Mouse (Mus musculus): ENCODE results near the gene St3gal5. TPM values are rescaled to one million over a fixed set of nuclear protein-coding genes. Genes with fewer than 3 reads are reported as not detected.
A peak's percentile ranks its signal among the peaks of the same experiment; 100 is the strongest.

Gene St3gal5
- polyA plus RNA-seq, 1 experiment from 2014 or later: 206 TPM

DNA sequence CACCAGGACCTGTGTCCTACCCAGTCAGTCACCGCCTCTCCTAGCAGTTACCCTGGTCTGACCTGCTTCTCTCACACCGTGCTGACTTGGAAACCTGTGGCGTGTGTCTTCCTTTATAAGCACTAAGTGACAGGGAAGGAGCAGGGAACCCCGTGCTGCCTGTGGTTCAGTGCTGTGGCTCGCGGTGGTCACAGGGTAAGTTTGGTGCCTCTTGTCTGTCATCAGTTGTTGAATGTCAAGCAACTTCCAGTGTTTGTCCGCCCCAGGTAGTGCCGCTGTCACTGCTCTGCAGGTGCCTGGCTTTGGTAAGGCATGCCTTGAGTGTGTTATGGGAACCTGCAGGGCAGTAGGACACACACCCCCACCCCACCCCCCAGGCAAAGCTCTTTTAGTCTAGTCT lies 3.5 kb downstream of the St3gal5 start:
- peaks cover 70% of the 10 kb centered on the region for H3K4me1 ChIP-seq (ENCODE audit: control insufficient read depth, low read depth, low read length)
- WGBS (ENCODE audit: insufficient replicate concordance): 30% methylated on average over 8 of the region's 8 CpGs
- peak overlapping the region; percentile 71 for H3K9ac ChIP-seq (ENCODE audit: low read depth, low read length)
- no peak for ATAC-seq (ENCODE audit: low read depth)
- H3K9me3 ChIP-seq (replicated peaks; ENCODE audit: control insufficient read depth, low read length): no peaks in the 10 kb centered on the region
- peaks cover 6% of the 10 kb centered on the region; the same call in 1 of the 2 replicates for H3K36me3 ChIP-seq (ENCODE audit: control insufficient read depth, insufficient read depth)
- peak overlapping the region; percentile 72 for H3K4me2 ChIP-seq (ENCODE audit: low read depth, low read length)
- no peaks in the 10 kb centered on the region for H3K27me3 ChIP-seq (ENCODE audit: control insufficient read depth, insufficient read depth, low read depth, low read length)
- peak overlapping the region; percentile 94 for H3K4me3 ChIP-seq (ENCODE audit: low read depth, low read length)
- peak overlapping the region; percentile 99 for H3K27ac ChIP-seq (ENCODE audit: low read length)

DNA sequence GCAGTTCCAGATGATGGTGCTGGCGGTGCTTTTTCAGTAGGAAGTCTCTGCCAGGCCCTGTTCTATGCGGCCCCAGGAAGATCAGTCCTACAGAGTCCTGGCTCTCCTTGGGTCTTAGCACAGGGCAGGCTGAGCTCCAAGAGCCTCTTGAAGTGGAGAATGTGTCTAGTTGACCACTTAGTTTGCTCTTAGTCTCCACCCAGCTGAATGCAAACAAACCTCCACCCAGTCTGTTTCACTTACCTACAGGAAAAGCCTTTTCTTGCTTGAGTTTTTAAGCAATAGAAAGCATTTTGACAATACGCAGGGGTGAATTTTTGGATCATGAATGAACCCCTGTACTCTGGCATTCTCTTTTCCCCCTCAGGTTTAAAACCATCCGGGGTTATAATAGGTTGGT lies 4.0 kb downstream of the St3gal5 start:
- WGBS (ENCODE audit: insufficient replicate concordance): 29% methylated on average over 4 of the region's 4 CpGs
- Histone ChIP-seq H3K4me1 (ENCODE audit: control insufficient read depth, low read depth, low read length) (peaks cover 70% of the 10 kb centered on the region), H3K4me3 (ENCODE audit: low read depth, low read length) (peak overlapping the region; percentile 94), H3K9ac (ENCODE audit: low read depth, low read length) (peak overlapping the region; percentile 71), H3K27ac (ENCODE audit: low read length) (peak overlapping the region; percentile 99), H3K27me3 (ENCODE audit: control insufficient read depth, insufficient read depth, low read depth, low read length) (no peaks in the 10 kb centered on the region), H3K36me3 (ENCODE audit: control insufficient read depth, insufficient read depth) (peaks cover 6% of the 10 kb centered on the region; the same call in 1 of the 2 replicates), H3K9me3 (replicated peaks; ENCODE audit: control insufficient read depth, low read length) (no peaks in the 10 kb centered on the region), H3K4me2 (ENCODE audit: low read depth, low read length) (peak overlapping the region; percentile 72)
- no peak for ATAC-seq (ENCODE audit: low read depth)

DNA sequence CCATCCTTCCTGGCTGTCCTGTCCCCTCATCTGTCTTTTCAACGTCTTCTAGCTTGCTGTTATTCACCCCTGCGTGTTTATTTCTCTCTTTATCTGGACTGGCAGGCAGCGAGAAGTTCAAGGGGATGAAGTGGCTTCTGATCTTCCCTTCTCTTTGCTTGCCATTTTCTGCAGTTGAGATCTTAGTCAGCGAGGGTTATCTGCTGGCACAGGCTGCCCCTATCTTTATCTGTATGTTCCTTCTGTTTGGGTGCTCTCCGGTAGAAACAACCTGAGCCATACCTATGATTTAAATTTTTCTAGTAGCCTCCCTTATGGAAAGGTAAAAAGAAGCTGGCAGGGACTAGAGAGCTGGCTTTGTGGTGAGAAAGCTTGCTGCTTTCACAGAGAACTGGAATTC lies 4.7 kb downstream of the St3gal5 start:
- peaks cover 69% of the 10 kb centered on the region for H3K4me1 ChIP-seq (ENCODE audit: control insufficient read depth, low read depth, low read length)
- H3K9me3 ChIP-seq (replicated peaks; ENCODE audit: control insufficient read depth, low read length): no peaks in the 10 kb centered on the region
- H3K27me3 ChIP-seq (ENCODE audit: control insufficient read depth, insufficient read depth, low read depth, low read length): no peaks in the 10 kb centered on the region
- peak overlapping the region; percentile 72 for H3K4me2 ChIP-seq (ENCODE audit: low read depth, low read length)
- ATAC-seq (ENCODE audit: low read depth): peak; percentile 55
- H3K27ac ChIP-seq (ENCODE audit: low read length): peak overlapping the region; percentile 99
- H3K9ac ChIP-seq (ENCODE audit: low read depth, low read length): peak overlapping the region; percentile 74
- H3K36me3 ChIP-seq (ENCODE audit: control insufficient read depth, insufficient read depth): peaks cover 6% of the 10 kb centered on the region; the same call in 1 of the 2 replicates
- WGBS (ENCODE audit: insufficient replicate concordance): 17% methylated on average over 5 of the region's 5 CpGs
- H3K4me3 ChIP-seq (ENCODE audit: low read depth, low read length): peak overlapping the region; percentile 94

DNA sequence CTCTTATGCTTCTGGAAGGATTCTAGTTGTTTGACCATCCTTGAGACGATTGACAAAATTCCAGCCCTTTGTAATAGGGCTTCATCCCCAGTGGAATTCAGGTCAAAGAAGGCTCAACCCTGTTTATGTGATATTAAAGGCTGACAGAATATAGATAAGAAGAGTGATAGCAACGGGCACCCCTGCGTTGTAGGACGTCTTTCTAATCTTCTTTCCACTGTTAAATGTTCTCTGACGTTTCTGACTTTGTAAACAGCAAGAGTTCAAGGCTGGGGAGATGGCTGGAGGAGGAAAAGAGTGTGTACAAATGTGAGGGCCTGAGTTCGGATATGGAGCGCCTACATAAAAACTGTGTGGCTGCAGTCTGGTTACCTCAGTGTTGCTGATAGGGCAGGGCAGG lies 7.1 kb downstream of the St3gal5 start:
- Histone ChIP-seq H3K36me3 (ENCODE audit: control insufficient read depth, insufficient read depth) (peaks cover 8% of the 10 kb centered on the region; the same call in 1 of the 2 replicates), H3K4me2 (ENCODE audit: low read depth, low read length) (peak overlapping the region; percentile 72), H3K27ac (ENCODE audit: low read length) (peak overlapping the region; percentile 99), H3K4me1 (ENCODE audit: control insufficient read depth, low read depth, low read length) (peaks cover 89% of the 10 kb centered on the region), H3K9ac (ENCODE audit: low read depth, low read length) (peak overlapping the region; percentile 56), H3K9me3 (replicated peaks; ENCODE audit: control insufficient read depth, low read length) (no peaks in the 10 kb centered on the region), H3K27me3 (ENCODE audit: control insufficient read depth, insufficient read depth, low read depth, low read length) (no peaks in the 10 kb centered on the region), H3K4me3 (ENCODE audit: low read depth, low read length) (peak overlapping the region; percentile 37)
- 14% methylated on average over 7 of the region's 7 CpGs for WGBS (ENCODE audit: insufficient replicate concordance)
- ATAC-seq (ENCODE audit: low read depth): 0 out of 2 replicates have a peak, but pooled peaks have one; percentile 0

DNA sequence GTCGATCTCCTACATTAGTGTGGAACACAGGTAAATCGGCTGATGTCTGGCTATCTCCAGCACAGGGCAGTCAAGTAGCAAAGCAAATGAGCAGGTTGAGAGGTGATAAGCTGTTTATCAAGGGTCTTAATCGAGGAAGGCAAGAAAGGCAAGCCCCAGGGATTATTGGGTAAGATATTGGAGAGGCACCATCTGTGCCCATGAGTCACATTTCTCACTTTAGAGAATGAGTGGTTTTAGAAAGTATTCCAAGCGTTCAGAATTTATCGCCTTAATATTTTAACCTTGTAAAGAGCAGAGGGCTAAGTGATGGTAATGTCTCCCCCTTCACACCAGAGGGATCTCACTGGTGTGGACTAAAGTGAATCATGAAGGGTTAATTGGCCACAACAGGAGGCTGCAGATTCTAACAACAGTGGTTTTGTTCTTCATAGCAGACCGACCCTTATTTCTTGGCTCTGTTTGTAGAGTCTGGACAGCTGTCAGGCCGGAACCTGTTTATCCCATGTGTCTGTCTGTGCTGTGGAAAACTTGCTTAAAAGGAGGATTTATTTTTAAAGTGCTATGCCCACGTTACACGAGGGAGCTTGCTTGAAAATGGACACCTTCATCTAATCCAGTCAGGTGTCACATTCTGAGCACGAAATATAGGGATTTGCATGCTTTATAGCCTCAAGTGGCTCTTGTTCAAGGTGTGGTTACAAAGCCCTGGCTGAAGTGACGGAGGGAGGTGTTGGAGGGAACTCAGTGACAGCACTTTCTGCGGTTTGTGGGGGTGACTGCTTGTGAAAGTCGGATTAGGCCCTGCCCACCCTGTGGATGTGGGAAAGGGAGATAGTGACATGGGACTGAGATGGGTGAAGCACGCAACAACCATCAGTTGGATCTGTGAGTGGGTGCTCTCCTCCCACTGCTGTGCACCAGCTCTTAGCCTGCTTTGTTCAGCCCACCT lies 11.8 kb downstream of the St3gal5 start:
- H3K9ac ChIP-seq (ENCODE audit: low read depth, low read length): peak overlapping the region; percentile 63
- H3K4me2 ChIP-seq (ENCODE audit: low read depth, low read length): peak overlapping the region; percentile 56
- H3K27ac ChIP-seq (ENCODE audit: low read length): peak overlapping the region; percentile 94
- no peaks in the 10 kb centered on the region for H3K9me3 ChIP-seq (replicated peaks; ENCODE audit: control insufficient read depth, low read length)
- no peaks in the 10 kb centered on the region for H3K27me3 ChIP-seq (ENCODE audit: control insufficient read depth, insufficient read depth, low read depth, low read length)
- H3K36me3 ChIP-seq (ENCODE audit: control insufficient read depth, insufficient read depth): peaks cover 9% of the 10 kb centered on the region; the same call in 1 of the 2 replicates
- 30% methylated on average over 14 of the region's 14 CpGs for WGBS (ENCODE audit: insufficient replicate concordance)
- H3K4me3 ChIP-seq (ENCODE audit: low read depth, low read length): peak overlapping the region; percentile 44
- ATAC-seq (ENCODE audit: low read depth): peak; percentile 91
- peaks cover 83% of the 10 kb centered on the region for H3K4me1 ChIP-seq (ENCODE audit: control insufficient read depth, low read depth, low read length)

DNA sequence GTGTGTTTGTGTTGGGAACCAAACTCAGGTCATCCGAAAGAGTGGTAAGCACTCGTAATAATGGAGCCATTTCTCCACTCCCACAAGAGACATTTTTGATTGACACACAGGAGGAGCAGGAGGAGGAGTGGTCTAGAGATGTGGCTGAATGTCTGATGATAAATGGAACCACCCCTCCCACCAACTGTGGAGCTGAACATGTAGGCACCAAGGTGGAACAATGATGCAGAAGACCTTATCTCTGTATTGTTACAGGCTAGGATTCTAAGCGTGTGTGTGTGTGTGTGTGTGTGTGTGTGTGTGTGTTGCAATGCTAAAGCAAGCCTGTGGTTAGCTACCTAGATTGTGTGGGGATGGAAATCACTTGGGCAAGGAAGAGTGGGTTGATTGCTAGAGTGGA lies 13.2 kb downstream of the St3gal5 start:
- Histone ChIP-seq H3K9ac (ENCODE audit: low read depth, low read length) (peak overlapping the region; percentile 63), H3K36me3 (ENCODE audit: control insufficient read depth, insufficient read depth) (peaks cover 16% of the 10 kb centered on the region), H3K9me3 (replicated peaks; ENCODE audit: control insufficient read depth, low read length) (no peaks in the 10 kb centered on the region), H3K4me1 (ENCODE audit: control insufficient read depth, low read depth, low read length) (peaks cover 83% of the 10 kb centered on the region), H3K4me2 (ENCODE audit: low read depth, low read length) (peak overlapping the region; percentile 56), H3K4me3 (ENCODE audit: low read depth, low read length) (peak overlapping the region; percentile 44), H3K27ac (ENCODE audit: low read length) (peak overlapping the region; percentile 94), H3K27me3 (ENCODE audit: control insufficient read depth, insufficient read depth, low read depth, low read length) (no peaks in the 10 kb centered on the region)
- WGBS (ENCODE audit: insufficient replicate concordance): 23% methylated on average over 3 of the region's 3 CpGs
- ATAC-seq (ENCODE audit: low read depth): peak; percentile 19; the same call in 1 of the 2 replicates

DNA sequence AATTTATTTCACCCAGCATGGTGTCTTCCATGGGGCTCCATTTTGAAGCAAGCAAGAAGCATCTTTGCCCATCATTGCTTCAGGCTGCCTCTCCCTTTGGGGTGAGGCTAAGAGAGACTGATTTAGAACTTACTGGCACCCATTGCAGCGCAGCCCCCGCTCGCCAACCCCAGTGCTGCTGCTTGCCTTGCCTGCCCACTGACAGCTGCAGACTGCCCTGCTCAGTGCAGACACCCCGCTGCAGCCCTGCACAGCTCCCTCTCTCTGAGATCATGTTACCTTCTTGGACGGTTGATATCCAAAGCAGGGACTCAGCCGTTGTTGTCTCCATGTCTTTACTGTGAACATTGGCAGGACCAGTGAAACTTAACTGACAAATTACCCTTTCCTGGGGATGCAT lies 15.2 kb downstream of the St3gal5 start:
- Histone ChIP-seq H3K4me2 (ENCODE audit: low read depth, low read length) (no peak overlapping the region), H3K27me3 (ENCODE audit: control insufficient read depth, insufficient read depth, low read depth, low read length) (no peaks in the 10 kb centered on the region), H3K36me3 (ENCODE audit: control insufficient read depth, insufficient read depth) (peaks cover 10% of the 10 kb centered on the region), H3K4me1 (ENCODE audit: control insufficient read depth, low read depth, low read length) (peaks cover 78% of the 10 kb centered on the region), H3K9ac (ENCODE audit: low read depth, low read length) (no peak overlapping the region), H3K4me3 (ENCODE audit: low read depth, low read length) (no peak overlapping the region), H3K9me3 (replicated peaks; ENCODE audit: control insufficient read depth, low read length) (no peaks in the 10 kb centered on the region), H3K27ac (ENCODE audit: low read length) (no peak overlapping the region)
- WGBS (ENCODE audit: insufficient replicate concordance): 80% methylated on average over 6 of the region's 6 CpGs
- ATAC-seq (ENCODE audit: low read depth): no peak

DNA sequence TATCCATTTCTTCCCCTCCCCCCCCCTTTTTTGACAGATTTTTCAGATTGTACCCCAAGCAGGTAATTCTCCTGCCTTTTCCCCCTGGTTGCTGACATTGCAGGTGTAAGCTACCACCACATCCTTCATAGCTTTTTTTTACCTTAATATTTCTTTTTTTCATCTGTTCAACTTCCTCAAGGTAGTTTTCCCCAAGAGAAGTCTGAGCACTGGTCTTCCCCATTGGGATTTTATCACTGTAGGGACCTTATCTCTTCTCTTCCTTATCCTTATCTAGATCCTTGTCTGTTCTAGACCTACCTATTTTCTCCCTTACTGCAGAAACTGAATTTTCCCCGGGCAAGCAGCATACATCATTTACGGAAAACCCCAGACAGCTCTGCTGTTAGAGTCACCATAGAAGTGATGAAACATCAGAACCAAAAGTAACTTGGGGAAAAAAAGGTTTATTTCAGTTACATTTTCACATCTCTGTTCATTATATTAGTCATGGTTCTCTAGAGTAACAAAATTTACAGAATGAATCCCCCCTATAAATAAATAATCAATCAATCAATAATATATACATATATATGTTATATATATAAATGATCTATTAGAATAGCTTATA lies 15.8 kb downstream of the St3gal5 start:
- WGBS (ENCODE audit: insufficient replicate concordance): 85% methylated on average over 2 of the region's 2 CpGs
- peaks cover 14% of the 10 kb centered on the region for H3K36me3 ChIP-seq (ENCODE audit: control insufficient read depth, insufficient read depth)
- H3K27ac ChIP-seq (ENCODE audit: low read length): no peak overlapping the region
- no peak overlapping the region for H3K4me3 ChIP-seq (ENCODE audit: low read depth, low read length)
- no peak overlapping the region for H3K4me2 ChIP-seq (ENCODE audit: low read depth, low read length)
- no peak for ATAC-seq (ENCODE audit: low read depth)
- H3K9ac ChIP-seq (ENCODE audit: low read depth, low read length): no peak overlapping the region
- H3K4me1 ChIP-seq (ENCODE audit: control insufficient read depth, low read depth, low read length): peaks cover 75% of the 10 kb centered on the region
- no peaks in the 10 kb centered on the region for H3K27me3 ChIP-seq (ENCODE audit: control insufficient read depth, insufficient read depth, low read depth, low read length)
- no peaks in the 10 kb centered on the region for H3K9me3 ChIP-seq (replicated peaks; ENCODE audit: control insufficient read depth, low read length)
